Mouse (Mus musculus) C2C12 (cell line): ENCODE data around the gene Myo3a.

Source experiments
- CEBPB ChIP-seq: IDR thresholded peaks from one replicate; pipeline ENCODE4 v1.6.1; 2011; ENCODE audit warnings: low read depth, mild to moderate bottlenecking, control low read depth, moderate library complexity
- CTCF ChIP-seq: IDR thresholded peaks from one replicate; pipeline ENCODE4 v1.5.1; 2011; ENCODE audit not compliant: control insufficient read depth, insufficient read depth, insufficient read length
- FOSL1 ChIP-seq: IDR thresholded peaks from one replicate; pipeline ENCODE4 v1.8.0; 2011; ENCODE audit warnings: mild to moderate bottlenecking, low read length; ENCODE audit not compliant: poor library complexity, insufficient read depth, severe bottlenecking
- MAX ChIP-seq: IDR thresholded peaks from one replicate; pipeline ENCODE4 v1.6.1; 2011; ENCODE audit warnings: mild to moderate bottlenecking, control low read depth
- MYOD1 ChIP-seq: IDR thresholded peaks from one replicate; pipeline ENCODE4 v1.6.1; 2011; ENCODE audit warnings: low read depth; ENCODE audit not compliant: control insufficient read depth, insufficient read length
- MYOG ChIP-seq: IDR thresholded peaks from one replicate; pipeline ENCODE4 v1.6.1; 2011; ENCODE audit not compliant: control insufficient read depth, insufficient read length; ENCODE audit errors: extremely low read depth
- USF1 ChIP-seq: IDR thresholded peaks from one replicate; pipeline ENCODE4 v1.6.1; 2011; ENCODE audit warnings: low read depth, mild to moderate bottlenecking, control low read depth, moderate library complexity

DNA sequence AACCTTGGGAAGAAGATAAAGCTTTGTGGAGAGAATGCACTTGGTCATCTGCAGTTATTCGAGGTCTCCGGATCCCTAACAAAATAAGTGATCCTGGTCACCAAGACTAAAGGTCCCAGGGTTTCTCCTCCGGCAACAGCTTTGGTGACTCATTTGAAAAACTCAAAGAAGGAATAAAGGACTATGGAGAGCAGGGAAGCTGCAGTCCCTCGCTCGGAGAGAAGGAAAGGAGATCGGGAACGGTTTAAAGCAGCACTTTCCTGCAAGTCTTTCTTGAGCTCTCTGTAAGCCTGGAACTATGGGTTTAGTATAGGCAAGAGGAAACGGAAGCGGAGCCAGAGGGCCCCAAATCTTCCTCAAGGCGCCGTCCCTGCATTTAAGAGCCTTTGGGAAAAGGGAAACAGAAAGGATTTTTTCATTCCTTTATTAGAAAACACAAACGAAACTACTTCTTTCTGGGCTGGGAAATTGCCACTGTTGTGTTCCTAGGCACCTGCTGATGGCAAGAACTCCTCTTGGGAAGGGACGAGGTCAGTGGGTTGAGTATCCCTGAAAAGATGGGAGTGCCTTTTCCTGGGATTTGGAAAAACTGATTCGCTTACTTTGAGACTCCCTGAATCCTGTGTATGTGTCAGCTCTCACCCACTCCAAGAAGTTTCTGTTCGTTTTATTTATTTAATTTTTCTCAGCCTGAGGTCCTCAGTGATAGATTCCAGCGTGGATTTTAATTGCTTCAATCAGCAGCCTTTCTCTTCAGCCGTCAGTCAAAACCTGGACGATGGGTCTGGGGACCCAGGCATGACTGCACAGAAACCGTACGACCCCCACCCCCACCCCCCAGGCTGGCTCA, 393.9 kb downstream of the Myo3a start:
- TF ChIP-seq CTCF = no peak
- no peak for TF ChIP-seq MYOD1
- no peak for TF ChIP-seq MAX
- TF ChIP-seq USF1 = no peak
- no peak for TF ChIP-seq MYOG
- no peak for TF ChIP-seq FOSL1
- TF ChIP-seq CEBPB = no peak
